Mouse (Mus musculus) cerebellum, postnatal 14 days (tissue): ENCODE data around the gene Katnal1.
A peak's percentile ranks its signal among the peaks of the same experiment; 100 is the strongest.

Source experiments
- DNase-seq, 2 experiments: peaks; one replicate each; pipeline ENCODE4 v3.0.0; 2021; ENCODE audit warnings: mixed read lengths in 2 of 2

The Katnal1 gene

GRCm38 (mm10) chr5:148873116-148873515 is 56.0 kb downstream of the Katnal1 start:
- no peak for DNase-seq

- DNase-seq, result no peak
These were observed 59.5 kb downstream of the Katnal1 start for GRCm38 (mm10) chr5:148869583-148869982.

- no peak for DNase-seq
These were observed 61.4 kb downstream of the Katnal1 start for GRCm38 (mm10) chr5:148867766-148868165.

- DNase-seq, result no peak
These were observed 61.9 kb downstream of the Katnal1 start for GRCm38 (mm10) chr5:148867171-148867570.

- DNase-seq, result no peak
These were observed 62.5 kb downstream of the Katnal1 start for GRCm38 (mm10) chr5:148866571-148866970.

GRCm38 (mm10) chr5:148863409-148863808 is 65.7 kb downstream of the Katnal1 start:
- no peak for DNase-seq

- DNase-seq, result no peak
These were observed 66.3 kb downstream of the Katnal1 start for GRCm38 (mm10) chr5:148862853-148863252.

- DNase-seq, result peak in 1 of 2 experiments; percentile 18
These were observed 67.0 kb downstream of the Katnal1 start for GRCm38 (mm10) chr5:148862136-148862535.

- no peak for DNase-seq
These were observed 71.6 kb downstream of the Katnal1 start for GRCm38 (mm10) chr5:148857522-148857921.

GRCm38 (mm10) chr5:148855047-148855446 is 74.1 kb downstream of the Katnal1 start:
- DNase-seq, result no peak

GRCm38 (mm10) chr5:148854166-148854565 is 75.0 kb downstream of the Katnal1 start:
- no peak for DNase-seq

- peak; percentile 27 to 60 for DNase-seq
These were observed 79.6 kb downstream of the Katnal1 start for GRCm38 (mm10) chr5:148849516-148849915.

- DNase-seq, result no peak
These were observed 82.1 kb downstream of the Katnal1 start for GRCm38 (mm10) chr5:148847032-148847431.

- no peak for DNase-seq
These were observed 92.1 kb downstream of the Katnal1 start for GRCm38 (mm10) chr5:148837069-148837468.

GRCm38 (mm10) chr5:148831596-148832257 is 97.4 kb downstream of the Katnal1 start:
- peak; percentile 86 to 91 for DNase-seq

- DNase-seq, result peak in 1 of 2 experiments; percentile 34
These were observed 98.0 kb downstream of the Katnal1 start for GRCm38 (mm10) chr5:148831141-148831547.

- no peak for DNase-seq
These were observed 103.4 kb downstream of the Katnal1 start for GRCm38 (mm10) chr5:148825732-148826131.

GRCm38 (mm10) chr5:148822772-148823171 is 106.3 kb downstream of the Katnal1 start:
- DNase-seq, result peak; percentile 71 to 77
